Mouse (Mus musculus) lung, postnatal 0 days (tissue): Measurements from ENCODE around the gene Rgs21. TPM values are rescaled to one million over a fixed set of nuclear protein-coding genes. Genes with fewer than 3 reads are reported as not detected.

Experiments
- ATAC-seq: fragments of 200-750 bp; cut with Nextera tagmentation; 2 replicates; pipeline ENCODE4 v1.8.0; 2017; ENCODE audit warnings: moderate library complexity
- DNase-seq: peaks from one replicate; pipeline ENCODE4 v3.0.0-alpha.2; 2016; ENCODE audit warnings: low spot score
- H3K27ac ChIP-seq: fragments of 300-500 bp; sonication (generic); 2 replicates; pipeline ENCODE4 v1.5.1; 2014; ENCODE audit warnings: antibody characterized with exemption, mild to moderate bottlenecking, low read length, mixed read lengths
- H3K27me3 ChIP-seq: fragments of 300-500 bp; sonication (generic); replicated peaks from 2 replicates; pipeline ENCODE4 v1.6.1; 2014; ENCODE audit warnings: low read length, mixed read lengths; ENCODE audit not compliant: insufficient read depth
- H3K36me3 ChIP-seq: fragments of 300-500 bp; sonication (generic); 2 replicates; pipeline ENCODE4 v1.6.1; 2014; ENCODE audit warnings: low read length, mixed read lengths; ENCODE audit not compliant: insufficient read depth
- H3K4me1 ChIP-seq: fragments of 300-500 bp; sonication (generic); 2 replicates; pipeline ENCODE4 v1.6.1; 2014; ENCODE audit warnings: antibody characterized with exemption, low read depth, low read length, mixed read lengths; ENCODE audit not compliant: insufficient read depth
- H3K4me2 ChIP-seq: fragments of 300-500 bp; sonication (generic); replicated peaks from 2 replicates; pipeline ENCODE4 v1.6.1; 2014; ENCODE audit warnings: low read depth, mild to moderate bottlenecking, low read length, moderate library complexity, mixed read lengths
- H3K4me3 ChIP-seq: fragments of 300-500 bp; sonication (generic); 2 replicates; pipeline ENCODE4 v1.5.1; 2014; ENCODE audit warnings: low read depth, low read length
- H3K9ac ChIP-seq: fragments of 300-500 bp; sonication (generic); replicated peaks from 2 replicates; pipeline ENCODE4 v1.6.1; 2014; ENCODE audit warnings: low read depth, mild to moderate bottlenecking
- H3K9me3 ChIP-seq: fragments of 300-500 bp; sonication (generic); 2 replicates; pipeline ENCODE4 v1.6.1; 2016; ENCODE audit warnings: low read length, mixed read lengths
- CTCF ChIP-seq: IDR thresholded peaks from 2 replicates; pipeline ENCODE4 v1.5.1; 2016; ENCODE audit warnings: antibody characterized with exemption, mild to moderate bottlenecking
- EP300 ChIP-seq: IDR thresholded peaks from 2 replicates; pipeline ENCODE4 v1.6.1; 2016; ENCODE audit warnings: antibody characterized with exemption, mild to moderate bottlenecking, control low read depth
- WGBS: fragments of 180-500 bp; shearing (Covaris S2); extraction: QIAGEN DNeasy Blood & Tissue Kit; methylation state at CpG from one replicate; pipeline ENCODE4 v1.1.7; 2014; 5-methylcytosine and 5-hydroxymethylcytosine counted together
- polyA plus RNA-seq: library from polyadenylated mRNA; unstranded; fragments of >200 nt; fragmentation: Nextera tagmentation; extraction: Ambion mirVana; gene quantifications from 2 replicates; pipeline ENCODE4 v1.2.1, GENCODE M21; 2015

Rgs21 gene
- polyA plus RNA-seq, 1 experiment from 2014 or later, result not detected

GRCm38 (mm10) chr1:144544497-144544961, 22.9 kb downstream of the Rgs21 start:
- no peak overlapping the region for H3K9ac ChIP-seq
- H3K27me3 ChIP-seq, result no peaks in the 10 kb centered on the region
- no peak for TF ChIP-seq CTCF
- TF ChIP-seq EP300, result no peak
- H3K27ac ChIP-seq, result no peak overlapping the region
- ATAC-seq (peak; percentile 26; the same call in 1 of the 2 replicates), DNase-seq (peak; percentile 48)
- H3K9me3 ChIP-seq, result no peaks in the 10 kb centered on the region
- 67% methylated on average over 6 of the region's 6 CpGs for WGBS
- H3K4me3 ChIP-seq, result no peak overlapping the region
- H3K4me1 ChIP-seq, result no peaks in the 10 kb centered on the region
- H3K36me3 ChIP-seq, result no peaks in the 10 kb centered on the region
- H3K4me2 ChIP-seq, result 0 out of 2 replicates have a peak overlapping the region, but pooled peaks have one; percentile 22

GRCm38 (mm10) chr1:144531746-144532145, 35.7 kb downstream of the Rgs21 start:
- no peaks in the 10 kb centered on the region for H3K9me3 ChIP-seq
- TF ChIP-seq CTCF (no peak), EP300 (no peak)
- DNase-seq (no peak), ATAC-seq (no peak)
- H3K27me3 ChIP-seq, result no peaks in the 10 kb centered on the region
- no peak overlapping the region for H3K27ac ChIP-seq
- no peak overlapping the region for H3K9ac ChIP-seq
- no peak overlapping the region for H3K4me2 ChIP-seq
- WGBS, result 80% methylated on average over 1 of the region's 1 CpGs
- H3K36me3 ChIP-seq, result no peaks in the 10 kb centered on the region
- H3K4me1 ChIP-seq, result no peaks in the 10 kb centered on the region
- H3K4me3 ChIP-seq, result no peak overlapping the region

DNA sequence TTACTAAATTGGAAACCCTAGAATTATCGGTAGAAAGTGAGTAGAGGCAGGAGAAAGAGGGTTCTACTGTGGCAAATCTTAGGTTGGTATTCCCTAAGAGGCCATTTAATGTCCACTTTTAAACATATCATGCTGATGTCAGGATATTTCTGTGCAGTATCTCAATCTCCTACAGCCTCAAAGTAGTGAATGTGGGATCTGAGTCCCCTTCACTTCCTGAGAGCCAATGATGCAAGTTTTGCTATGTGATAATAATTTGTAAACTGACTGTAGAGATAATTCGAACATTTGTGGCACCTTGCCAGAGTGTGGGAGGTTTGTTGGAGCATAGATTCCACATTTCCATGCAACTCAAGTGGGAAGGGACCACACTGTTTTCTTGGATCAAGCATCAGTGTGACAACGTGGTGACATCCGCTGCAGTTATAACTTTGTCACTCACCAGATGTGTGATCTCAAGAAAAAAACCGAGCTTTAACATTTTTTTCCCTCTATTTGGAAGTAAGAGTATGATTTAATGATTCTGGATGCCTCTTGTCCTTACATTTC, 49.5 kb downstream of the Rgs21 start:
- H3K4me1 ChIP-seq, result no peaks in the 10 kb centered on the region
- no peak overlapping the region for H3K4me3 ChIP-seq
- no peaks in the 10 kb centered on the region for H3K9me3 ChIP-seq
- no peak for ATAC-seq
- 52% methylated on average over 5 of the region's 5 CpGs for WGBS
- H3K27ac ChIP-seq, result no peak overlapping the region
- H3K36me3 ChIP-seq, result no peaks in the 10 kb centered on the region
- H3K4me2 ChIP-seq, result no peak overlapping the region
- TF ChIP-seq CTCF, result no peak
- no peak for TF ChIP-seq EP300
- no peaks in the 10 kb centered on the region for H3K27me3 ChIP-seq
- H3K9ac ChIP-seq, result no peak overlapping the region
- peak; percentile 4 for DNase-seq

GRCm38 (mm10) chr1:144502241-144502640, 65.2 kb downstream of the Rgs21 start:
- Histone ChIP-seq H3K27ac (no peak overlapping the region), H3K9me3 (no peaks in the 10 kb centered on the region), H3K36me3 (no peaks in the 10 kb centered on the region), H3K4me2 (no peak overlapping the region), H3K9ac (no peak overlapping the region), H3K27me3 (no peaks in the 10 kb centered on the region), H3K4me1 (no peaks in the 10 kb centered on the region), H3K4me3 (no peak overlapping the region)
- no peak for DNase-seq
- no peak for TF ChIP-seq CTCF
- TF ChIP-seq EP300, result no peak
- ATAC-seq, result no peak
- whole genome bisulfite sequencing, result 55% methylated on average over 1 of the region's 1 CpGs

DNA sequence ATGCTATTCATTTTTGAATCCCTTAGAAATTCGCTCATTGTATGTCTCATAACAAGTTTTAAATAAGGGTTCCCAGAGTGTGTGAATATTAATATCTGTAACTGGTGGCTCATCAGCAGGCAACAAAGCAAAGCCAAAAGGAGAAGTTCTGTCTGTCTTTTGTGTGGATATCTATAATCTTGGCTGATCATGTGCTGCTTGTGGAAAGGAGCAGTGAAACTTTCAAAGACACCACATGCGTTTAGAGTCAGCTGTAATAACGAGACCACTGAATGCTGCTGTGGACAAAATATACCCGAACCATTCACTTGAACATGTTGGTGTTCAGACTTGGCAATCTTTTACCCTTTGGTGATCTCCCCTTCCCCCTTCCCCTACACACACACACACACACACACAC, 67.0 kb downstream of the Rgs21 start:
- no peaks in the 10 kb centered on the region for H3K4me1 ChIP-seq
- TF ChIP-seq EP300 (no peak), CTCF (no peak)
- no peaks in the 10 kb centered on the region for H3K36me3 ChIP-seq
- no peak for ATAC-seq
- H3K4me3 ChIP-seq, result no peak overlapping the region
- H3K27me3 ChIP-seq, result no peaks in the 10 kb centered on the region
- H3K9me3 ChIP-seq, result no peaks in the 10 kb centered on the region
- WGBS, result 81% methylated on average over 4 of the region's 4 CpGs
- no peak overlapping the region for H3K4me2 ChIP-seq
- no peak overlapping the region for H3K27ac ChIP-seq
- H3K9ac ChIP-seq, result no peak overlapping the region
- DNase-seq, result no peak

DNA sequence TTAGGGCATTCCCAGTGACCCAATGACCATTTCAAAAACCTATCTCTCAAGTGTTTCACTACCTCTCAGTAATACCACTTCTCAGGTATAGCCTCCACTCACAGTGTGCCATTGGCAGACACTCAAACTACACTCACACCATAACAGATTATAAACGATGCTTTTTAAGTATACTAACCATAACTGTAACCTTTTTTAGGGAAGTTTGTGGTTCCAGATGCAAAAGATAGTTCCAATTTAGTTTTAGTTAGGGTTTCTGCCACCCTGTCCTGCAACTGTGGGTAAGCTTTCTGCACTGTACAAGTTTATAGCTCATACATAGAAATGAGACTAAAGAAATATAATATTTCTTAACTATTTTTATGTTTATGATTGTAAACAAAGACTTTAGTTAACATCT, 67.7 kb downstream of the Rgs21 start:
- Histone ChIP-seq H3K9me3 (no peaks in the 10 kb centered on the region), H3K4me2 (no peak overlapping the region), H3K36me3 (no peaks in the 10 kb centered on the region), H3K27ac (no peak overlapping the region), H3K9ac (no peak overlapping the region), H3K27me3 (no peaks in the 10 kb centered on the region), H3K4me3 (no peak overlapping the region), H3K4me1 (no peaks in the 10 kb centered on the region)
- no peak for TF ChIP-seq CTCF
- no peak for TF ChIP-seq EP300
- no peak for DNase-seq
- no peak for ATAC-seq
- 45% methylated on average over 1 of the region's 1 CpGs for WGBS

- DNase-seq, result no peak
- H3K4me1 ChIP-seq, result no peaks in the 10 kb centered on the region
- H3K9ac ChIP-seq, result no peak overlapping the region
- no peak overlapping the region for H3K4me3 ChIP-seq
- H3K27me3 ChIP-seq, result no peaks in the 10 kb centered on the region
- TF ChIP-seq CTCF (no peak), EP300 (no peak)
- no peak overlapping the region for H3K27ac ChIP-seq
- no peaks in the 10 kb centered on the region for H3K9me3 ChIP-seq
- no peak for ATAC-seq
- no peak overlapping the region for H3K4me2 ChIP-seq
- H3K36me3 ChIP-seq, result no peaks in the 10 kb centered on the region
Observed at GRCm38 (mm10) chr1:144498725-144499124, 68.7 kb downstream of the Rgs21 start.
